Mouse (Mus musculus) kidney, adult 2 months (tissue): ENCODE results near the gene Cx3cr1. TPM values are rescaled to one million over a fixed set of nuclear protein-coding genes. Genes with fewer than 3 reads are reported as not detected.
A peak's percentile ranks its signal among the peaks of the same experiment; 100 is the strongest.

Experiments used
- DNase-seq: peaks from one replicate; pipeline ENCODE4 v3.0.0; 2021
- H3K27ac ChIP-seq: fragments of 200-500 bp; 2 replicates; pipeline ENCODE4 v1.5.1; 2012; ENCODE audit warnings: low read depth, low read length, control low read depth, inconsistent platforms; ENCODE audit not compliant: insufficient read depth
- H3K27me3 ChIP-seq: fragments of 200-500 bp; replicated peaks from 2 replicates; pipeline ENCODE4 v1.6.1; 2012; ENCODE audit warnings: mild to moderate bottlenecking, moderate library complexity, low read length, inconsistent platforms; ENCODE audit not compliant: control insufficient read depth, insufficient read depth
- H3K36me3 ChIP-seq: fragments of 200-500 bp; 2 replicates; pipeline ENCODE4 v1.6.1; 2012; ENCODE audit warnings: mild to moderate bottlenecking, moderate library complexity, low read length, inconsistent platforms; ENCODE audit not compliant: control insufficient read depth, insufficient read depth
- H3K4me1 ChIP-seq: fragments of 200-500 bp; 2 replicates; pipeline ENCODE4 v1.6.1; 2011; ENCODE audit warnings: low read length; ENCODE audit not compliant: control insufficient read depth, insufficient read depth
- H3K4me3 ChIP-seq: fragments of 200-500 bp; 2 replicates; pipeline ENCODE4 v1.5.1; 2011; ENCODE audit warnings: mild to moderate bottlenecking, low read depth, low read length, control low read depth; ENCODE audit not compliant: insufficient read depth
- CTCF ChIP-seq: fragments of 200-500 bp; conservative IDR thresholded peaks from 2 replicates; pipeline ENCODE4 v1.5.1; 2011; ENCODE audit warnings: low read depth, mild to moderate bottlenecking, control low read depth, low read length, moderate library complexity, mixed read lengths; ENCODE audit not compliant: insufficient read depth, insufficient read length
- POLR2A ChIP-seq: fragments of 200-500 bp; IDR thresholded peaks from one replicate; pipeline ENCODE4 v1.6.1; 2011; ENCODE audit warnings: low read depth, low read length, control low read depth
- WGBS: fragments of 180-500 bp; shearing (Covaris S2); methylation state at CpG from one replicate; pipeline ENCODE4 v1.1.7; 2018; 5-methylcytosine and 5-hydroxymethylcytosine counted together
- polyA plus RNA-seq: library from polyadenylated mRNA; depleted of rRNA; stranded (reverse); fragments of >200 nt; gene quantifications from 2 replicates; pipeline ENCODE4 v1.2.3, GENCODE M21; 2012

Cx3cr1 gene
- polyA plus RNA-seq, 1 experiment: 6.1 TPM

- H3K4me1 ChIP-seq: peaks cover 8% of the 10 kb centered on the region
- H3K4me3 ChIP-seq: no peak overlapping the region
- H3K27ac ChIP-seq: no peak overlapping the region
- no peaks in the 10 kb centered on the region for H3K27me3 ChIP-seq
- DNase-seq: no peak
- 88% methylated on average over 4 of the region's 4 CpGs for WGBS
- TF ChIP-seq POLR2A (no peak), CTCF (no peak)
- no peaks in the 10 kb centered on the region for H3K36me3 ChIP-seq
Observed at GRCm38 (mm10) chr9:119996080-119996479, 73.6 kb downstream of the Cx3cr1 start.

GRCm38 (mm10) chr9:119994207-119994606, 75.5 kb downstream of the Cx3cr1 start:
- H3K36me3 ChIP-seq: no peaks in the 10 kb centered on the region
- H3K4me1 ChIP-seq: peaks cover 4% of the 10 kb centered on the region; the same call in 1 of the 2 replicates
- H3K4me3 ChIP-seq: no peak overlapping the region
- H3K27ac ChIP-seq: no peak overlapping the region
- TF ChIP-seq CTCF (no peak), POLR2A (no peak)
- no peaks in the 10 kb centered on the region for H3K27me3 ChIP-seq
- WGBS: 70% methylated on average over 7 of the region's 7 CpGs
- DNase-seq: no peak

DNA sequence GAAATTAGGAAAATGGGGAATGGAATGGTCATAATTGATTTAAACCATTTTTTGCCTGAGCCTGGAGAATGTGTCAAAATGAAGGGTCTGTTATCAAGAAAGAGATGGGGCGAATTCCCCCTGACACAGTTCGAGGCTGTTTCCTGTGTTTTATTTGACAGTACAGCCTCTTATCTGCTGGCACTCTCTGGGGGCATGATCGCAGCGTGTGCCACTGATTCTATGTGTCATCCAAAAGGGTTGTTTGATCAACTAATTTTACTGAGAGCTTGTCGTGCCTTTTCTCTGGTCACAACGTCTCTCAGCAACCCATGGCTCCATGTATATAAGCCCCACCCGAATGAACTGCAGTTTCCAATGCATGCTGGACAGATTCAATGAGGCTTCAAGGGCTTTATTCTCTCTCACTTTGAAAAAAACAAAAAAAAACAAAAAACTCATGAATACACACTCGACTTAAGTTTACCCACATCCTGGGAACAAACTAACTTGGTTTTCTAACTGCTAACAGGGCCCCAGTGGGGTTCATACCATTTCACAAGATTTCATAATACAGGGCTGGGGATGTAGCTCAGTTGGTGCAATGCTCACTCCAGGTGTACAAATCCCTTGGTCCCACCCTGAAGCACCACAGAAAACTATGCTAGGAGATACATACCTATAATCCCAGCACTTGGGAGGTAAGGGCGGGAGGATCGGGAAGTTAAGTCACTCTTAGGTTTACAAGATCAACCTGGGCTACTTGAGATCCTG, 76.4 kb downstream of the Cx3cr1 start:
- H3K4me3 ChIP-seq: no peak overlapping the region
- DNase-seq: no peak
- TF ChIP-seq POLR2A (no peak), CTCF (no peak)
- no peaks in the 10 kb centered on the region for H3K4me1 ChIP-seq
- no peak overlapping the region for H3K27ac ChIP-seq
- no peaks in the 10 kb centered on the region for H3K36me3 ChIP-seq
- H3K27me3 ChIP-seq: no peaks in the 10 kb centered on the region
- WGBS: 79% methylated on average over 10 of the region's 10 CpGs

DNA sequence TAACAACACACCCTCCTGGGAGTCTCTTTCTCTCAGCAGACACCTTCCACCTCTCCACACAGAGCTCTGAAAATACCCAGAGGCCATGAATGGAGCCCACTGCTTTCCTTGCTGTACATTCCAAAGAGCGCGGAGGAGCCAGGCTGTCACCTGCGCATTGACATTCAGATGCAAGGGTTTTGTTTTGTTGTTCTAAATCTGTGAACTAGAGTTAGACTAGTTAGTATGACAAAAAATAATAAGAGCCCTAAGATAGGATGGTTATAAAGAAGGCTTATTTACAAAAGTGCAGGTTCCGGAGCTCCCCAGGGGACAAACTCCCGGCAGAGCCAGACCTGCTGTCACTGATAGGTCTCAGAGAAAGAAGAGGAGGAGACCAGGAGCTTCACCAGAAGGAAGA, 78.4 kb downstream of the Cx3cr1 start:
- 54% methylated on average over 5 of the region's 5 CpGs for WGBS
- H3K4me3 ChIP-seq: no peak overlapping the region
- H3K27me3 ChIP-seq: no peaks in the 10 kb centered on the region
- no peak overlapping the region for H3K27ac ChIP-seq
- no peak for DNase-seq
- no peaks in the 10 kb centered on the region for H3K4me1 ChIP-seq
- H3K36me3 ChIP-seq: no peaks in the 10 kb centered on the region
- no peak for TF ChIP-seq CTCF
- TF ChIP-seq POLR2A: no peak

GRCm38 (mm10) chr9:119988304-119988703, 81.4 kb downstream of the Cx3cr1 start:
- no peak for DNase-seq
- Histone ChIP-seq H3K27me3 (no peaks in the 10 kb centered on the region), H3K27ac (no peak overlapping the region), H3K4me3 (no peak overlapping the region), H3K36me3 (no peaks in the 10 kb centered on the region), H3K4me1 (peaks cover 4% of the 10 kb centered on the region; the same call in 1 of the 2 replicates)
- no peak for TF ChIP-seq CTCF
- TF ChIP-seq POLR2A: no peak
- 64% methylated on average over 7 of the region's 7 CpGs for WGBS

DNA sequence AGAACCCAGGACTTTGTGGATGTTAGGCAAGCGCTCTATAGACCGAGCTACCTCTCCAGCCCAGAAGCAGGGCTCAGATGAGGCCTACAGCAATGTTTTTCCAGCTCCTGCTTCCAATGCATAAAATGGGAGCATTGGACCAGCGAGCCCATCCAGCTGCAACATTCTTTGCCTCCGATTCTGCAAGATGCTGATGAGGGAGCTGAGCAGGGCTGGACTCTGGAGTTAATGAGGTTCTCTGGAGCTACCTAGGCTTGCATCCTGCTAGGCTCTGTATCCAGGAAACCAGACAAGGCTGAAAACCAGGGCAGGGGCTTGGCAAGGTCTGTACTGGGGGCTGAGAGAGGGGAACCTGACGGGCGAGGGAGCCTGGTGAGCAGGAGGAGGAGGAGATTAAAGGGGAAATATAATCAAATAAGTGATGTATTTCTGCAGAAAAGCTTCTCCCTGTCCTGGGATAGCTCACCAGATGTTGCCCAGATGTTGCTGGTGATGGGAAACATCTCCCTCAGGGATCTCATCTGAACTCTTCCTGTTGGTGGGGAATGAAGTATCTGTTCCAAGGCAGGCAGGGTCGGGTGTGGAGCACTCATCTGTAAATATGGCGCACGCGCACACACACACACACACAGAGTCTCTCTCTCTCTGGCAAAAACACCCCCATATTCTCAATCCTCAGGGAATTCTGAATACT, 83.7 kb downstream of the Cx3cr1 start:
- peaks cover 19% of the 10 kb centered on the region for H3K4me1 ChIP-seq
- 84% methylated on average over 10 of the region's 10 CpGs for WGBS

GRCm38 (mm10) chr9:119984536-119985011, 85.1 kb downstream of the Cx3cr1 start, which contains the start of gene Csrnp1:
Gene Csrnp1 (minus strand): TSS chr9:119984658.
- DNase-seq: peak; percentile 31
- H3K27ac ChIP-seq: peak within 1 kb of the TSS; percentile 84
- 35% methylated on average over 14 of the region's 14 CpGs for WGBS
- H3K4me1 ChIP-seq: peaks cover 32% of the 10 kb centered on the region
- TF ChIP-seq CTCF: no peak
- no peak for TF ChIP-seq POLR2A
- no peaks in the 10 kb centered on the region for H3K36me3 ChIP-seq
- peak within 1 kb of the TSS; percentile 96 for H3K4me3 ChIP-seq
- no peaks in the 10 kb centered on the region for H3K27me3 ChIP-seq

More for the DNA sequence above, 83.7 kb downstream of the Cx3cr1 start:
- Histone ChIP-seq H3K27ac (no peak overlapping the region), H3K4me3 (no peak overlapping the region), H3K27me3 (no peaks in the 10 kb centered on the region), H3K36me3 (no peaks in the 10 kb centered on the region)
- no peak for DNase-seq
- TF ChIP-seq POLR2A (no peak), CTCF (no peak)
